Mouse (Mus musculus) lung, embryonic 14.5 days (tissue): ENCODE results near the gene Unc45b. TPM values are rescaled to one million over a fixed set of nuclear protein-coding genes. Genes with fewer than 3 reads are reported as not detected.
A peak's percentile ranks its signal among the peaks of the same experiment; 100 is the strongest.
"Not testable (repeated sequence)": the region's sequence is repeated elsewhere in the genome, so short reads cannot be mapped to it uniquely, and the experiment has no call there.

Source experiments
- ATAC-seq: fragments of 200-750 bp; cut with Nextera tagmentation; 2 replicates; pipeline ENCODE4 v1.8.0; 2017; ENCODE audit warnings: mild to moderate bottlenecking, moderate TSS enrichment, moderate library complexity; ENCODE audit not compliant: insufficient read depth
- DNase-seq: peaks from one replicate; pipeline ENCODE4 v3.0.0-alpha.2; 2015
- H3K27ac ChIP-seq: fragments of 300-500 bp; sonication (generic); 2 replicates; pipeline ENCODE4 v1.5.1; 2014; ENCODE audit warnings: low read depth, mild to moderate bottlenecking, moderate library complexity
- H3K27me3 ChIP-seq: fragments of 300-500 bp; sonication (generic); 2 replicates; pipeline ENCODE4 v1.6.1; 2014; ENCODE audit warnings: low read length, control low read depth; ENCODE audit not compliant: insufficient read depth
- H3K36me3 ChIP-seq: fragments of 300-500 bp; sonication (generic); 2 replicates; pipeline ENCODE4 v1.6.1; 2014; ENCODE audit warnings: control low read depth; ENCODE audit not compliant: insufficient read depth
- H3K4me1 ChIP-seq: fragments of 300-500 bp; sonication (generic); 2 replicates; pipeline ENCODE4 v1.6.1; 2014; ENCODE audit warnings: antibody characterized with exemption, control low read depth; ENCODE audit not compliant: insufficient read depth
- H3K4me2 ChIP-seq: fragments of 300-500 bp; sonication (generic); 2 replicates; pipeline ENCODE4 v1.6.1; 2014; ENCODE audit warnings: mild to moderate bottlenecking
- H3K4me3 ChIP-seq: fragments of 300-500 bp; sonication (generic); 2 replicates; pipeline ENCODE4 v1.5.1; 2014; ENCODE audit warnings: low read depth, low read length
- H3K9ac ChIP-seq: fragments of 300-500 bp; sonication (generic); 2 replicates; pipeline ENCODE4 v1.6.1; 2014
- H3K9me3 ChIP-seq: fragments of 300-500 bp; sonication (generic); 2 replicates; pipeline ENCODE4 v1.6.1; 2016; ENCODE audit warnings: low read depth, low read length, control low read depth
- CTCF ChIP-seq: IDR thresholded peaks from 2 replicates; pipeline ENCODE4 v1.5.1; 2016; ENCODE audit warnings: antibody characterized with exemption, low read depth
- WGBS: fragments of 180-500 bp; shearing (Covaris S2); extraction: QIAGEN DNeasy Blood & Tissue Kit; methylation state at CpG from one replicate; pipeline ENCODE4 v1.1.7; 2014; 5-methylcytosine and 5-hydroxymethylcytosine counted together
- polyA plus RNA-seq: library from polyadenylated mRNA; unstranded; fragments of >200 nt; fragmentation: Nextera tagmentation; extraction: Ambion mirVana; gene quantifications from 2 replicates; pipeline ENCODE4 v1.2.1, GENCODE M21; 2014

Gene Unc45b
- polyA plus RNA-seq, 1 experiment from 2014 or later: 5.6 TPM

GRCm38 (mm10) chr11:82956925-82957324, 46.6 kb downstream of the Unc45b start:
- Histone ChIP-seq H3K27ac (no peak overlapping the region), H3K9ac (no peak overlapping the region), H3K4me3 (no peak overlapping the region), H3K4me1 (no peaks in the 10 kb centered on the region), H3K27me3 (peaks cover 12% of the 10 kb centered on the region), H3K4me2 (no peak overlapping the region), H3K9me3 (no peaks in the 10 kb centered on the region), H3K36me3 (no peaks in the 10 kb centered on the region)
- no peak for DNase-seq
- TF ChIP-seq CTCF: no peak
- ATAC-seq: no peak
- 60% methylated on average over 10 of the region's 10 CpGs for WGBS

GRCm38 (mm10) chr11:82959613-82960012, 49.3 kb downstream of the Unc45b start:
- H3K27me3 ChIP-seq: no peaks in the 10 kb centered on the region
- no peak overlapping the region for H3K9ac ChIP-seq
- 14% methylated on average over 4 of the region's 4 CpGs for WGBS
- no peak overlapping the region for H3K4me2 ChIP-seq
- no peak overlapping the region for H3K4me3 ChIP-seq
- no peak overlapping the region for H3K27ac ChIP-seq
- no peaks in the 10 kb centered on the region for H3K4me1 ChIP-seq
- TF ChIP-seq CTCF: peak; percentile 82
- H3K9me3 ChIP-seq: no peaks in the 10 kb centered on the region
- ATAC-seq (no peak), DNase-seq (peak; percentile 71)
- H3K36me3 ChIP-seq: no peaks in the 10 kb centered on the region

DNA sequence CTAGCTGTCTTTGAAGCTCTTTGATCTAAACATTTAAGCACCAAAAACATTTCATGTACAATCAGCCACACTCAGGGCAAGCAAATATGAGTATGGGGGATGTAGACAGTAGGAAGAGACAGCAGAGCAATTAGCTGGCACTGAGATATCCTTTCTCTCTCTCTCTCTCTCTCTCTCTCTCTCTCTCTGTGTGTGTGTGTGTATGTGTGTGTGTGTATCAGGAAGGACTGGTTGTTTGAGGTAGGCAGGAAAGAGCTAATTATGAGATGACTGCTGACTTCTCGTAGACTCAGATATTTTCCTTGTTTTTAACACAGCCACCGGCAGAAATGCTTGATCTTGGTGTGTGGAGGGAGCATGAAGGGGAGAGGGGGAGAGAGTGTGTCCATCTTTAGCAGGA, 51.4 kb downstream of the Unc45b start:
- 27% methylated on average over 2 of the region's 2 CpGs for WGBS
- no peak for DNase-seq
- Histone ChIP-seq H3K4me3 (no peak overlapping the region), H3K4me2 (no peak overlapping the region), H3K36me3 (no peaks in the 10 kb centered on the region), H3K9ac (no peak overlapping the region), H3K27me3 (no peaks in the 10 kb centered on the region), H3K9me3 (no peaks in the 10 kb centered on the region), H3K27ac (no peak overlapping the region), H3K4me1 (no peaks in the 10 kb centered on the region)
- ATAC-seq: no peak
- no peak for TF ChIP-seq CTCF

- H3K4me3 ChIP-seq: no peak overlapping the region
- H3K27ac ChIP-seq: no peak overlapping the region
- no peak overlapping the region for H3K4me2 ChIP-seq
Measured at GRCm38 (mm10) chr11:82962215-82962614, 51.9 kb downstream of the Unc45b start.

GRCm38 (mm10) chr11:82970712-82971589, 60.6 kb downstream of the Unc45b start:
- Histone ChIP-seq H3K27ac (no peak overlapping the region), H3K4me2 (peak overlapping the region; percentile 58), H3K4me1 (no peaks in the 10 kb centered on the region), H3K9ac (peak overlapping the region; percentile 11; the same call in 1 of the 2 replicates), H3K4me3 (peak overlapping the region; percentile 10), H3K27me3 (no peaks in the 10 kb centered on the region), H3K9me3 (no peaks in the 10 kb centered on the region), H3K36me3 (no peaks in the 10 kb centered on the region)
- peak; percentile 55 for TF ChIP-seq CTCF
- DNase-seq (peak; percentile 74), ATAC-seq (peak; percentile 73; the same call in 1 of the 2 replicates)
- 7% methylated on average over 31 of the region's 31 CpGs for WGBS

More at GRCm38 (mm10) chr11:82962215-82962614, 51.9 kb downstream of the Unc45b start:
- no peaks in the 10 kb centered on the region for H3K4me1 ChIP-seq
- no peak for DNase-seq
- no peak for TF ChIP-seq CTCF
- no peak for ATAC-seq
- H3K27me3 ChIP-seq: no peaks in the 10 kb centered on the region
- 46% methylated on average over 8 of the region's 8 CpGs for WGBS
- no peaks in the 10 kb centered on the region for H3K9me3 ChIP-seq
- H3K9ac ChIP-seq: no peak overlapping the region
- H3K36me3 ChIP-seq: no peaks in the 10 kb centered on the region

GRCm38 (mm10) chr11:82971590-82971974, 61.2 kb downstream of the Unc45b start:
- Histone ChIP-seq H3K4me2 (peak overlapping the region; percentile 58), H3K36me3 (no peaks in the 10 kb centered on the region), H3K27me3 (no peaks in the 10 kb centered on the region), H3K27ac (no peak overlapping the region), H3K4me3 (no peak overlapping the region), H3K9me3 (no peaks in the 10 kb centered on the region), H3K4me1 (no peaks in the 10 kb centered on the region), H3K9ac (no peak overlapping the region)
- TF ChIP-seq CTCF: no peak
- ATAC-seq: no peak
- WGBS: 58% methylated on average over 11 of the region's 11 CpGs
- DNase-seq: no peak

DNA sequence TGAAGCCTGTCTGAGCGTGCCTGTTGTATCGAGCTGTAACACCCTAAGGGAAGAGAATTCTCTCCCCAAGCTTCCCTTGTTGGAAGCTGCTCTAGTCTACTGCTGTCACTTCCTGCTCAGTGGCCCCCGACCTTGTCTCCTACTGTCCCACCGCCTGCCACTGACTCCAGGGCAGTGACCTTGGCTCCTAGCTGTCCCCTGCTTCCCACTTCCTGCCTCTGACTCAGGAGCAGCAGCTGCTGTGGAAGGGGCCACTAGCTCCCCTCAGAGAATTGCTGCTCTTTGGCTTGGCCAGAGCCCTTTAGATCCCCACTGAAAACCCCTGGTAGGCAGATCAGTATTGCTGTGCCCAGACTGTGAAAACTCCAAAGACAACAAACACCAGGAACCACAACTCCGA, 63.6 kb downstream of the Unc45b start:
- no peak for TF ChIP-seq CTCF
- Histone ChIP-seq H3K4me2 (no peak overlapping the region), H3K9me3 (no peaks in the 10 kb centered on the region), H3K27ac (no peak overlapping the region), H3K9ac (no peak overlapping the region), H3K4me3 (no peak overlapping the region), H3K27me3 (no peaks in the 10 kb centered on the region), H3K36me3 (no peaks in the 10 kb centered on the region), H3K4me1 (no peaks in the 10 kb centered on the region)
- ATAC-seq (no peak), DNase-seq (no peak)
- 30% methylated on average over 5 of the region's 5 CpGs for WGBS

DNA sequence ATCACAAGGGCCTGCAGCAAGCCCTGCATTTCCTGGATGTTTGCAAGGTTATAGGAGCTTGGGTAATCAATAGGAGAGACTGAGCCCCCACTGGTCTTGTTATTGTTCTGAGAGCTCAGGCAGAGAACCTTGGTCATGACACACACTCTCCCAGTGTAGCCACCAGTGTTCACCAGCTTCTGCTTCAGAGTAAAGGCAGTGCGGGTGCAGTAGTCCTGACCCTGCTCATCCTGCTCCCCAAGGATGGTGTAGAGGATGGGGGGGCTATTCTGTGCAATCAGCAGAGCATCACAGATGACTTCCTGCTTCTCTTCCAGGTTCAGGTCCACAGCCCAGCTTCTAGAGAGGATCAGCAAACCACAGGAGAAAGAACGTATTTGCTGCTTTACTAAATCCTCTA, 72.1 kb downstream of the Unc45b start:
- not testable (repeated sequence) for DNase-seq, ATAC-seq, H3K27ac ChIP-seq, H3K4me2 ChIP-seq, H3K4me1 ChIP-seq, H3K9me3 ChIP-seq, H3K4me3 ChIP-seq, H3K27me3 ChIP-seq, H3K9ac ChIP-seq
- H3K36me3 ChIP-seq: peaks cover 60% of the 10 kb centered on the region
- 86% methylated on average over 2 of the region's 2 CpGs for WGBS
